Mouse (Mus musculus): ENCODE results near the gene Cisd3. TPM values are rescaled to one million over a fixed set of nuclear protein-coding genes. Genes with fewer than 3 reads are reported as not detected.
A peak's percentile ranks its signal among the peaks of the same experiment; 100 is the strongest.
"Not testable (repeated sequence)": the region's sequence is repeated elsewhere in the genome, so short reads cannot be mapped to it uniquely, and the experiment has no call there.

The Cisd3 gene
- 100 to 1,000 TPM in 1 of 2 experiments, 10 to 100 TPM in 1; 96.2 to 111 TPM for total RNA-seq (2021)
- long read RNA-seq, experiment 1, transcript Cisd3-201 (3 exons, 737 nt): major isoform, 71 of 74 reads
- long read RNA-seq, experiment 1, partial matches to known transcripts: 0 of 74 reads
- long read RNA-seq, experiment 1, other reads (novel, unspliced or antisense): 3 of 74 reads
- long read RNA-seq, experiment 2, transcript Cisd3-201 (3 exons, 737 nt): major isoform, 60 of 69 reads
- long read RNA-seq, experiment 2, partial matches to known transcripts: 3 of 69 reads
- long read RNA-seq, experiment 2, other reads (novel, unspliced or antisense): 6 of 69 reads

- intact Hi-C loops (cut with DNase I): loop anchor here (2.0 kb wide), 1 partner anchor 21 kb away; no protein-coding TSS in a partner anchor
- TF ChIP-seq CTCF (IDR thresholded peaks at IDR 0.05): no peak
- H3K4me3 ChIP-seq: peak within 1 kb of the TSS; percentile 76
- peak within 1 kb of the TSS; percentile 91 for H3K27ac ChIP-seq
- DNase-seq: peak; percentile 99
Measured at GRCm38 (mm10) chr11:97685613-97686321, at the start of gene Cisd3. Cisd3 (plus strand) TSS chr11:97685826.

DNA sequence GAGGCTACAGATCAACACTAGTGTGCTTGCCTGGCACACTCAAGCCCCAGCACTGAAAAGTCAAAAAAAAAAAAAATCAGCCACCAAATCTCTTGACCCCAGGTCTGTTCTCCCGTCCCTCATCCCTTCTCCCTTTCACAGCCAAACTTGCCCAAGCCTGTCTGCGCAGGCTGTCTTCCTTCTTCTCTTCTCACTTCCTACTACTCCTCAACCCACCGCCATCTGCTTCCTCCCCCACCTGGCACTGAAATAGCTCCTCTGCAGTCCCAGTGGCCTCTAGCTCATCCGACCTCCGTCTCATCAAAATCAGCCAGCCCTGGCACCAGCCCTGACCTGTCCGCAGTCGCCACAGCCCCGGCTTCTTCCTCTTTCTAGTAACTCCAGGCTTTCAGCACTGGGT is 44.0 kb upstream of the Cisd3 start:
- no peak for TF ChIP-seq CTCF (IDR thresholded peaks at IDR 0.05)
- H3K27ac ChIP-seq: no peak overlapping the region
- DNase-seq: no peak
- no peak overlapping the region for H3K4me3 ChIP-seq
- intact Hi-C loops (cut with DNase I): no loop called here

GRCm38 (mm10) chr11:97642746-97643145 is 42.9 kb upstream of the Cisd3 start:
- intact Hi-C loops (cut with DNase I): no loop called here
- no peak for DNase-seq
- Histone ChIP-seq H3K27ac (no peak overlapping the region), H3K4me3 (no peak overlapping the region)
- TF ChIP-seq CTCF (IDR thresholded peaks at IDR 0.05): peak; percentile 29; the same call in 1 of the 2 replicates

DNA sequence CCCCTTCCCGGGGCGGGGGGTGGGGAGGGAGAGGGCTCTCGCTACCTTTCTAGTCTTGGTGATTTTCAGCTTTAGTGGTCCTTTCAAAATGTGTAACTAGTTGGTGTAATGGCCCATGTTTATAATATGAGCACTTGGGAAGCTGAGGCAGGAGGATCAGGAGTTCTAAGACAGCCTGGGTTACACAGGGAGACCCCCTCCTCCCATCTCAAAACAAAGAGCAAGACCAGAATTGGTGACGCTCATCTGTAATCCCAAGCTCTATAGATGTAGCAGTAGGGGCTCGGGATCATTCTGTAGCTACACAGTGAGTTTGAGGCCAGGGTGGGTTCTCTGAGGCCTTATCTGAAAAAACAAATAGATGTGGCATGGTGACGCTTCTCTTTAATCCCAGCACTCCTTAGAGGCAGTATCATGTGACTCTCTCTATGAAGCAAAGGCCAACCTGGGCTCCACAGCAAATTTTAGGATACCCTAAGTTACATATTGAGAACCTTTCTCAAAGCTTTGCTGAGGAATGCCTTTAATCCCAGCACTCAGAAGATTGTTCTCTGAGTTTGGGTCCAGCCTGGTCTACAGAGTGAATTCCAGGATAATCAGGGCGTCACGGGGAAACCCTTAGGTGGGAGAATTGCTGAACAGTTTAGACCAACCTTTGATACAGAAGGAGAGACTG is 42.1 kb upstream of the Cisd3 start:
- no peak for DNase-seq
- H3K27ac ChIP-seq: no peak overlapping the region
- H3K4me3 ChIP-seq: no peak overlapping the region
- no peak for TF ChIP-seq CTCF (IDR thresholded peaks at IDR 0.05)
- intact Hi-C loops (cut with DNase I): no loop called here

DNA sequence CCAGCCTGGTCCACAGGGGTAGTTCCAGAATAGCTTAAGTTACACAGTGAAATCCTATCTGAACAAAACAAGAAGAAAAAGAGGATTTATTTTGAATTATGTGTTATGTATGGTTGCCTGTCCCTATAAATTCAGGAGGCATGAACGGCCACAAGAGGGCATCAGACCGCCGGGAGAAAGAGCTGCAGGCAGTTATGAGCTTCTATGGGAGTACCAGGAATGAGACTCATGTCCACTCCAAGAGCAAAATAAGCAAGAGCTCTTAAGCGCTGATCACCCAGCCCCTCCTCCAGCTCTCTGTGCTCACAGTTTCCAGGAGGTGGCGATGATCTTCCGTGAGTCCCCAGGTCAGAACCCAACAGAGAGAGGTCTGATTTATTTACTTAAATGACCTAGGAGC is 40.8 kb upstream of the Cisd3 start:
- no peak overlapping the region for H3K27ac ChIP-seq
- DNase-seq: peak; percentile 84
- peak; percentile 93 for TF ChIP-seq CTCF (IDR thresholded peaks at IDR 0.05)
- H3K4me3 ChIP-seq: no peak overlapping the region
- intact Hi-C loops (cut with DNase I): loop anchor here (1.0 kb wide), 1 partner anchor 44 kb away; no protein-coding TSS in a partner anchor

GRCm38 (mm10) chr11:97648541-97648940 is 37.1 kb upstream of the Cisd3 start:
- H3K4me3 ChIP-seq; DNase-seq; intact Hi-C loops (cut with DNase I); H3K27ac ChIP-seq: not testable (repeated sequence)

GRCm38 (mm10) chr11:97650341-97650740 is 35.3 kb upstream of the Cisd3 start:
- Histone ChIP-seq H3K4me3 (no peak overlapping the region), H3K27ac (no peak overlapping the region)
- DNase-seq: no peak
- no peak for TF ChIP-seq CTCF (IDR thresholded peaks at IDR 0.05)
- intact Hi-C loops (cut with DNase I): no loop called here

DNA sequence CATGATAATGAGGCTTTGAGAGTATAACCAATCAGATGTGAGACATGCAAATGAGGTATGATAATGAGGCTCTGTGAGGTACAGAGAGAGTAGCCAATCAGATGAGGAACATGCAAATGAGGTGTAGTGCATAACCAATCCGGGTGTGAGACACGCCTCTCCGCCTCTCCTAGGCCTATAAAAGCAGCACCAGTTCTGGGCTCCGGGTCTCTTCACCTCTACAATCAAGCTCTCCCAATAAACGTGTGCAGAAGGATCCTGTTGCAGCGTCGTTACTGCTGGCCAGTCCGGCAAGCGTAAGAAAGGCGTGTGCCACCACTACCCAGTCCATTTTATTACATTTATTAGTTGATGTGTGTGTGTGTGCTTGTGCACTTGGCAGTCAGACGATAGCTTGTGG is 32.2 kb upstream of the Cisd3 start:
- H3K27ac ChIP-seq; DNase-seq; intact Hi-C loops (cut with DNase I); H3K4me3 ChIP-seq: not testable (repeated sequence)

DNA sequence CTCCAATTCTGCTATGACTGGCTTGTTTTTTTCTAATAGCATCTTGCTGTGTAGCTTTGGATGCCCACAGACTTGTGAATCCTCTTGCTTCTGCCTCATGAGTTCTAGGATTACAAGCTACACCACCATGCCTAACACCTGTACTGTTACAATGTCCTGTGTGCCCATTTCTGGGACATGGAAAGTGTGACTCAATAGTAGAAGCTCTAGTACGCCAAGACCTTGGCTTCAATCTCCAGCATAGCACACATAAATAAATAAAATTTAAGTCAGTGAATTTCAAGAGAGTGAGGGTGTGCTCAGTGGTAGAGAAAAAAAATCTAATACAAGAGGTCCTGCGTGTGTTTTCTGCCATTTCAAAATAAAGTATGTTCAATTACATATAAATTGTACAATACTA is 31.4 kb upstream of the Cisd3 start:
- Histone ChIP-seq H3K4me3 (no peak overlapping the region), H3K27ac (no peak overlapping the region)
- no peak for DNase-seq
- intact Hi-C loops (cut with DNase I): no loop called here
- TF ChIP-seq CTCF (IDR thresholded peaks at IDR 0.05): no peak

GRCm38 (mm10) chr11:97656269-97656971 is 29.2 kb upstream of the Cisd3 start:
- intact Hi-C loops (cut with DNase I): no loop called here
- Histone ChIP-seq H3K4me3 (no peak overlapping the region), H3K27ac (no peak overlapping the region)
- TF ChIP-seq CTCF (IDR thresholded peaks at IDR 0.05): no peak
- no peak for DNase-seq

DNA sequence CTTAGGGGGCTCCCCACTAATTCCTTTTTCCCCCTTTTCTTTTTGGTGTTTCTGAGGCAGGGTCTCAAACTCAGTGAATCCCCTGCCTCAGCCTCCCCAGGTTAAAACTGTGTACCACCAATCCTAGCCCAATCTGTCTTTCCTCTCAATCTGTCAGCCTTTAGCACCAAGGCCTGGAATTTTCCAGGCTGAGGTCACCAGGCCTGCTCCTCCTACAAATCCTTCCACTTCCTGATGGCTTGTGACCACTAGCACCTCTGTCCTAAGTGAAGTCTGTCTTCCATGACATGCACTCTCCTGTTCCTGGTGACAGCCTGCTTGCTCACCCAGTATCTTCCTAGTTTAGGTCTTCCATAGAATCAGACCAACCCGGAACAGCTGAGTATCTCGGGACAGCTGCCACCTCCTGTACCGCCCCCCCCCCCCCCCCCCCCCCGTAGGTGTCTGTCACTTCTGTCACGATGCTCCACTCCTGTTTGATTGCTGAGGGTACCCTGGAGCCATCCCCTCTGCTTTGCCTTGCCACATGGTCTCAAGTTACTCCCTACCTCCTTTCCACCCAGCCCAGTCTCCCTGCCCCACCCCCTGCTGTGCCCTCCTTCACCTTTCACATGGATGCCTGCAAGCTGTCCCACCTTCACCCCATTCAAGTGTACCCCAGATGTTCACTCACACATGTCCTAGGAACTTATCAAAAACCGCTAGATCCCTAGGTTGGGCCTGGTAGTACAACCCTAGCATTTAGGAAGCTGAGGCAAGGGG is 28.3 kb upstream of the Cisd3 start:
- DNase-seq: no peak
- intact Hi-C loops (cut with DNase I): no loop called here
- TF ChIP-seq CTCF (IDR thresholded peaks at IDR 0.05): no peak
- Histone ChIP-seq H3K4me3 (no peak overlapping the region), H3K27ac (no peak overlapping the region)

GRCm38 (mm10) chr11:97657967-97658366 is 27.7 kb upstream of the Cisd3 start:
- not testable (repeated sequence) for DNase-seq, H3K27ac ChIP-seq, H3K4me3 ChIP-seq
- intact Hi-C loops (cut with DNase I): loop anchor here (1.0 kb wide), 1 partner anchor 40 kb away; no protein-coding TSS in a partner anchor

Measured in gastrocnemius, adult 2 months (tissue).